Mouse (Mus musculus): Measurements from ENCODE around the gene Synj1. TPM values are rescaled to one million over a fixed set of nuclear protein-coding genes. Genes with fewer than 3 reads are reported as not detected.

Synj1 gene
- 100 to 1,000 TPM; 214 to 236 TPM for total RNA-seq (2023)

DNA sequence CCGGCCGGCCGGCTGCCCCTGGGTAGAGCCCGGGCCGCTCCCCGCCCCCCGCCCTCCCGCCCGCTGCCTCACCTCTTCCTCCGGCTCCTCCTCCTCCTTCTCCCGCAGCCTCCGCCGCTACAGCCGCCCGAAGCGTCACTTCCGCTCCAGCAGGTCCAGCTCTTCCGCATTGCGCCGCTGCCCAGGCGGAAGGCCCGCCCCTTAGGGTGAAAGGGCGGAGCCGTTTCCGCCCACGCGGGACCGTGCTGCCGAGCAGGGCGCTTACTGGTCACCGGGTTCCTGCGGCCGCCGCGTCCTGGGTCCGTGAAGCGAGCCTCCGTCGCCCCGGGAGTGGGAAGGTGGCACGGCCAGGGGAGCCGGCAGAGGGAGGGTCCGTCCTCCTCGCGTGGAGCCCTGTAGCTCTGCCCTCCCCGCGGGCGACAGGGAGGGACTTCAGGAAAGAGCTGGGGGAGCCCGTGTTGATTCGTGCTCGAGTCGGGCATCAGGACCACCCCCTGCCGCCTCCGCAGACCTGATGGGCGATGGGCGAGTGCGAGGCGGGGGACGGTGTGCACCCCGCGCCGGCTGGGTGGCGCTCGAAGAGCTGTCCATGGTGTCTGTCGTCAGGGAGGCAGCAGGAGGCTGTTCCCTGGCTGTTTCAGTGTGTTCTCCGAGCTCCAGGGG, at the start of gene Synj1:
Gene Synj1 (minus strand): TSS at position 288 of the 663 bp plus-strand sequence.

DNA sequence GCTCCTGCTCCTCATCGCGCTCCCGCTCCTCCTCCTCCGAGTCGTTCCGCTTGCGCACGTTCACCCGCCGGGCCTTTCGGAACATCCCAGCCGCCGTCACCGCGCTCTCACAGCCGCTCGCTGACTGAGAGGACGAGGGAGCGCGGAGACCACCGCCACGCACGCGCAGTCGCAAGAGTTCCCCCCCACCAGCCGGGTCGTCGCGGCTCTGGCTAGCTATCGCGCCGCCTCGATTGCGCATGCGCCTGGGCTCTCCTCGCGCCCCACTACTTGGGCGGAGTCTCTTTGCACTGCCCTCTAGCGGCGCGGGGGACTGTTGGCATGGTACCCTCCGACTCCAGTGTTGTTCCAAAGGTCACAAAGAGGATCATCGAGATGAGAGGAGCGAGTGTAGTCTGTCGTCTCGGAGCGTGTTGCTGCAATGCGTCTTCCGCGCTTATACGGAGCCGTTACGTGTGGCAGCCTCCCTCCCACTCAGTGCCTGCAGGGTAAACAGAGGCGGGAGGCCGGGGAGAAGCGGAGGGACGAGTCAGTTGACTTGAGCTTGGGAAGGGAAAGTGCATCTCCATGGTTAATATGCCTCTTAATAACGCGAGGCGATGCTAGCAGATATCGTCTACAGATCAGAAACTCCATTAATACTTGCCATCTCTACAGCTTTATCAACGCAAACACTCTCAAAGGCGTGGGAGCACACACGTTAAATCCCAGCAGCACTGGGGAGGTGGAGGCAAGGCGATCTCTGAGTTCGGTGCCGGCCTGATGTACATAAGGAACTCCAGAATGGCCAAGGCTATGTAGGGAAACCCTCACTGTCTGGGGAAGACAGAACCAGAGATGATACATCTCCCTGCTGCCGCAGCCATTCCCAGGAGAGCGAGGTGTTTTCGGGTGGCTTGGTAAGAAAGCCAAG, 33.4 kb upstream of the Synj1 start, which contains the start of gene Paxbp1:
Gene Paxbp1 (minus strand): TSS at position 274 of the 913 bp plus-strand sequence.

DNA sequence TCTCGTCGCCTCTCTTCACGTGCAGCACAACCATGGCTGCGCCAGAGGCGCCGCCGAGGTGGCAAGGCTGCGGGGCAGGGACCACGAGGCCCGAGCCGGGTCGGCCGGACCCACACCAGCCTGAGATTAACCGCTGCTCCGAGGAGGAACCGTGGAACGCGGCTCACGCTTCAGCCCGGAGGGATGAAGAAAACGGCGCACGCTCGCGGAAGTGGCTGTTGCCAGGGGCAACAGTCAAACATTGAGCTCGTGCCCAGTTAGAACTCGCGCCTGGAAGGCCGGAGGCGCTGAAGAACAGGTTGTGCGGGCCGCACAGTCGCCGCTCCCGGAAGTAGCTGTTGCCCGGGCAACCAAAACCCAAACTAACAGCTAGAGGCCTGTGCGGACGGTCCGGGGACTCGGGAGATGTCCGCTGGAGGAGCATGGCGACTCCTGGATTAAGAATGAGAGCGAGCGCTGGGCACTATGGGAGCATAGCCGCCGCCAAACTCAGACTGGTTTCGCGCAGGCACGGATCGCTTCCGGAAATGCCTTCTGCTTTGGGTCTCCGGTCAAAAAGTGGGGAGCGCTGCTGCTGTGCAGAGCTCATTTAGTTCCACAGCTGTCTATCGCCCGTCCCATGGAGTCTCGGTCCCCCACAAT, 76.3 kb downstream of the Synj1 start, which contains the start of gene Cfap298:
Gene Cfap298 (minus strand): TSS at position 428 of the 642 bp plus-strand sequence.

Other genes starting within 250 kb of the Synj1 start
- gene Urb1, start 200.9 kb downstream of the Synj1 start, total RNA-seq (2023): 10 to 100 TPM; 10.8 to 11.6 TPM
- under 1 TPM; 0.49 to 0.58 TPM for gene Eva1c, start 184.6 kb downstream of the Synj1 start, total RNA-seq (2023)
- 1 to 10 TPM; 5.2 to 7.1 TPM for gene Cfap298, start 76.2 kb downstream of the Synj1 start, total RNA-seq (2023)
- gene Paxbp1, start 33.2 kb upstream of the Synj1 start, total RNA-seq (2023): 100 to 1,000 TPM; 113 to 117 TPM
- not detected for gene 4932438H23Rik, start 83.8 kb upstream of the Synj1 start, total RNA-seq (2023)
- gene Olig2, start 214.1 kb upstream of the Synj1 start, total RNA-seq (2023): not detected

Data from monocyte, adult 59 days (primary cell).